Mouse (Mus musculus) intestine, embryonic 15.5 days (tissue): ENCODE data around the gene Slit3. TPM values are rescaled to one million over a fixed set of nuclear protein-coding genes. Genes with fewer than 3 reads are reported as not detected.

ENCODE experiments used
- ATAC-seq: fragments of 200-750 bp; cut with Nextera tagmentation; 2 replicates; pipeline ENCODE4 v1.8.0; 2017; ENCODE audit warnings: moderate TSS enrichment, moderate library complexity
- H3K27ac ChIP-seq: fragments of 300-500 bp; sonication (generic); 2 replicates; pipeline ENCODE4 v1.5.1; 2015; ENCODE audit warnings: mild to moderate bottlenecking, inconsistent platforms
- H3K27me3 ChIP-seq: fragments of 300-500 bp; sonication (generic); replicated peaks from 2 replicates; pipeline ENCODE4 v1.6.1; 2015; ENCODE audit warnings: inconsistent platforms
- H3K36me3 ChIP-seq: fragments of 300-500 bp; sonication (generic); 2 replicates; pipeline ENCODE4 v1.6.1; 2015; ENCODE audit warnings: inconsistent platforms
- H3K4me1 ChIP-seq: fragments of 300-500 bp; sonication (generic); replicated peaks from 2 replicates; pipeline ENCODE4 v1.6.1; 2015; ENCODE audit warnings: inconsistent platforms
- H3K4me2 ChIP-seq: fragments of 300-500 bp; sonication (generic); replicated peaks from 2 replicates; pipeline ENCODE4 v1.6.1; 2015; ENCODE audit warnings: mild to moderate bottlenecking, inconsistent platforms
- H3K4me3 ChIP-seq: fragments of 300-500 bp; sonication (generic); replicated peaks from 2 replicates; pipeline ENCODE4 v1.5.1; 2015; ENCODE audit warnings: inconsistent platforms
- H3K9ac ChIP-seq: fragments of 300-500 bp; sonication (generic); 2 replicates; pipeline ENCODE4 v1.6.1; 2015; ENCODE audit warnings: inconsistent platforms
- H3K9me3 ChIP-seq: fragments of 300-500 bp; sonication (generic); 2 replicates; pipeline ENCODE4 v1.6.1; 2016; ENCODE audit warnings: inconsistent platforms
- WGBS: fragments of 180-500 bp; shearing (Covaris S2); methylation state at CpG from one replicate; pipeline ENCODE4 v1.1.7; 2015; 5-methylcytosine and 5-hydroxymethylcytosine counted together
- polyA plus RNA-seq: library from polyadenylated mRNA; unstranded; fragments of >200 nt; fragmentation: Nextera tagmentation; extraction: Ambion mirVana; gene quantifications from 2 replicates; pipeline ENCODE4 v1.2.1, GENCODE M21; 2015

Slit3 gene
- polyA plus RNA-seq, 1 experiment from 2014 or later, result 15.9 TPM

DNA sequence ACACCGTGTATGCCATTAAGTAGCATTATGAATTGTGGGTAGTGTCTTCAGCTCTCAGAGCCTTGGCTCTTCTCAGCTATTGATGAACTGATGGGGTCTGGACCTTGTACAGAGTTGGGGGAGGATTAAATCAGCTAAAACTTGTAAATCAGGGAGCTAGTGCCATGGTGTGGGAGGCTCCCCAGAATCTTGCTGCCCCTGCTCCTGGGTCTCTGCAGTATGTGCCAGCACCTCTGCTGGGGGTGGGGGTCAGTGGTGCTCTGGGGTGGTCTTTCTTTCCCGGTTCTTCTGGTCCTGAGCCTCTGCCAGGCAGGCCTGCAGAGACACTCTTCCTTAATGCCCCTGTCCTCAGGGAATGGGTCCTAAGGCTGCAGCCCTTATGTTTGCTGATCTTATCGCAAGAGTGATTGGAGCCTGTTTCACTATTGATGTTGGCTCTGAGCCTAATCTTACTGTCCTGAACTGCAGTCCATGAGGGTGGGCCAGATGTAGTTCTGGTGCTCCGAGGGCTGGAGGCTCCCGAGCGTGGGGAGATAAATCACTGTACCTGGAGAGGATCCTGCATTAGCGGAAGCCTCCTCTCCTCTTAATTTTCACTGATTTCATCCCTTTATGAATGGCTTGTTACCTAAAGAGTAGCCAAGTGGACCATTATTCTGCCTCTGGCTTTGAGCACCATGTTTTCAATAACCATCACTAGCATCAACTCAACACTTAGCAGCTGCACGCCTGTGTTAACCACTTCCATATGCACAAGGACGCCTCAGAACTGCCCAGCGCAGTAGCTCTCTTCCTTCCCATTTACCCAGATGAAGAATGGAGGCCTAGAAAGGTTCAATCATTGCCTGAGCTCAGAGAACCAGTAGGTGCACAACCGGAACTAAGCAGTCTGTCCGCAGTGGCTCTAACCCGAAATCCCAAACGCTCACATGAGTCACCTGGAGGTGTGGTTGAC lies 90.0 kb downstream of the Slit3 start:
- Histone ChIP-seq H3K4me3 (no peak overlapping the region), H3K9me3 (no peaks in the 10 kb centered on the region), H3K27me3 (no peaks in the 10 kb centered on the region), H3K9ac (no peak overlapping the region), H3K4me2 (no peak overlapping the region), H3K36me3 (no peaks in the 10 kb centered on the region), H3K4me1 (0 out of 2 replicates have a peak, but pooled peaks cover 9% of the 10 kb centered on the region), H3K27ac (no peak overlapping the region)
- ATAC-seq, result peak; percentile 66
- 43% methylated on average over 14 of the region's 14 CpGs for WGBS

DNA sequence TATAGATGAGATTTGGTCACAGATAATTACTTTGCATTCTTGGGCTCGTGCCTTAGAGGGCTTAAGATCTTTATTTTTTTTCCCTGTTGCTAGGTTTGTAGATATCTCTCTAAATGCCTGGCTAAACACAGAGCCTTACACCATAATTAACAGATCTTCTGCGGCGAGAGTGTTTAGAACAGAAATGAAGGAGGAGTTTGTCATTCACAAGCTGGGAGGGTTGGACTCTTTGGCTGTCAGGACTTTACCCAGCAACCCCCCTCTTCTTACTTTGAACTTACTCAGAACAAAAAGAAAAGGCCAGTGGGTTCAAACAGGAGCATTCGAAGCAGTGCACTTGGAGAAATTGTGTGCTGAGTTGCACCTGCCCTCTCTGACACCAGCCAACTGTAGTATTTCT lies 103.0 kb downstream of the Slit3 start:
- H3K27ac ChIP-seq, result no peak overlapping the region
- ATAC-seq, result no peak

DNA sequence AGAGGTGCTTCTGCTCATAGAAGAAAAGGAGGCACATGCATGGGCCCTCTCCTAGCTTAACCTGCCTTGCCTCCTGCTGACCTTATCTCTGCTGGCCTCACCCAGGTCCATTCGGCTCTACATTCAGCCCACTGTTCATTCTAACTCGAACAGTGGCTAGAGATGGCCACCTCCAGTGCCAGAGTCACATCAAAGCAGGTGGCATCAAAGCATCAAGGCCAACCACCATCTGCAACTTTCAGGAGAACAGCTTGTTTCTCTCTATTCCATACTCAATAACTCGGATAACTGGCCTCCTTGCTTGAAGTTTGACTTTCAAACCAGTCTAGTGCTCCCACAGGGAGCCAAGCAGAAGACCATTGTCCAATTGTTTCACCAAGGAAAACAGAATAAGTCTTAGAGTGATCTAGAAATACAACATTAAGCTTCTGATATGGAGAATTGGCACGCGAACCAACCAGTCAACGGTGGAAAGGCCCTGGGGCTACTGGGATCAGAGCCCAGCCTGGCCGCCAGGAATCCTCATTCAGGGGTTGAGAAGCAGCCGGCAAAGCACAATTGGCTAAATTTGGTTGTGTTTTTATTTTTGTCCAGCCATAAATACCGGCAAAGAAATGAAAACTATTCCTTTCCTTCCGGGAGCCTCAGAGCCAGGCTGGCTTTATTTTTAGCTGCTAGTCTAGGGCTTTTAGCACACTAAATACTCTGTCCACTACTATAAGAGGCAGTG lies 110.5 kb downstream of the Slit3 start:
- H3K27ac ChIP-seq, result no peak overlapping the region
- no peaks in the 10 kb centered on the region for H3K27me3 ChIP-seq
- no peaks in the 10 kb centered on the region for H3K36me3 ChIP-seq

More for the DNA sequence above, 103.0 kb downstream of the Slit3 start:
- Histone ChIP-seq H3K9ac (no peak overlapping the region), H3K4me3 (no peak overlapping the region), H3K4me2 (no peak overlapping the region), H3K36me3 (no peaks in the 10 kb centered on the region), H3K9me3 (no peaks in the 10 kb centered on the region), H3K27me3 (no peaks in the 10 kb centered on the region), H3K4me1 (no peaks in the 10 kb centered on the region; the same call in none of the 2 replicates)
- WGBS, result 38% methylated on average over 4 of the region's 4 CpGs

DNA sequence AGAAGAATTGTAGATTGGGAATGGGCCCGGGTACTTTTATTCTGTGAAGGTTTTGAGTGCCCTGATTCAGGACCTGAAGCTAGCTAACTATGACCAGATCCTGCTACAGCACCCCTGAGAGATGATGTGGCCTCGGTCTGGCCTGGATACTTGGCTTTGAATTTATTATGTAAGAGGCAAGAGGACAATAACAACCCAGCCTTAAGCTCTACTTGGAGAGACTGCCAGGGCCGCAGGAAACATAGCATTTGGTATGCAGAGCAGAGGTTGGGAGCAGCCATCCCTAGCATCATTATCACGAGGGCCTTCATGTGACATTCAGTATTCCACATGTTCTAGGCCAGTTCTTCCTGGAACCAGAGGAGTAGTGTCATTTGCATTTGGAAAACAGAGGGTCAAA lies 111.3 kb downstream of the Slit3 start:
- Histone ChIP-seq H3K4me2 (no peak overlapping the region), H3K36me3 (no peaks in the 10 kb centered on the region), H3K4me1 (no peaks in the 10 kb centered on the region), H3K27me3 (no peaks in the 10 kb centered on the region), H3K4me3 (no peak overlapping the region), H3K9me3 (no peaks in the 10 kb centered on the region), H3K9ac (no peak overlapping the region), H3K27ac (no peak overlapping the region)
- 88% methylated on average over 4 of the region's 4 CpGs for WGBS
- ATAC-seq, result no peak

More for the DNA sequence above, 110.5 kb downstream of the Slit3 start:
- Histone ChIP-seq H3K4me1 (no peaks in the 10 kb centered on the region), H3K9ac (no peak overlapping the region), H3K4me2 (no peak overlapping the region), H3K9me3 (no peaks in the 10 kb centered on the region), H3K4me3 (no peak overlapping the region)
- 83% methylated on average over 10 of the region's 10 CpGs for WGBS
- ATAC-seq, result no peak

DNA sequence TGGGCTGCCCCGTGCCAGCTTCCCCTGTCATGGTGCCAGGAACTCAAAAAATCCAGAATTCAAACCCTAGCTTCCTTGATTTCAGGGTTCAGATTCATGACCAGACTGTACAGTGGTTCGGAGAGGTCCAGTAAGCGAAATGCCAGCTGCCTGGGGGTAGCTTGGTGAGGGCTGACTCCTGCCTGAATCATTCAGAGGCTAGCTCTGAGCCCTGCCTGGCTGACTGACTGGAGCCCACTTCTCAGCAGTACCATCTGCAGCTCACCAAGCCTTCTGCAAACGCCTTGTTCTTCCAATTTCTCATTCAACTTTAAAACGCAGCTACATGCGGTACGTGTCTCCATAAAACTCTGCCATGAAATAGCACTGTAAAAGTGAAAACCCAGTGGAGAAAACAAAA lies 120.4 kb downstream of the Slit3 start:
- no peak for ATAC-seq
- Histone ChIP-seq H3K4me2 (no peak overlapping the region), H3K4me3 (no peak overlapping the region), H3K36me3 (no peaks in the 10 kb centered on the region), H3K9me3 (no peaks in the 10 kb centered on the region), H3K27me3 (no peaks in the 10 kb centered on the region), H3K27ac (no peak overlapping the region), H3K4me1 (no peaks in the 10 kb centered on the region), H3K9ac (no peak overlapping the region)
- 92% methylated on average over 7 of the region's 7 CpGs for WGBS

DNA sequence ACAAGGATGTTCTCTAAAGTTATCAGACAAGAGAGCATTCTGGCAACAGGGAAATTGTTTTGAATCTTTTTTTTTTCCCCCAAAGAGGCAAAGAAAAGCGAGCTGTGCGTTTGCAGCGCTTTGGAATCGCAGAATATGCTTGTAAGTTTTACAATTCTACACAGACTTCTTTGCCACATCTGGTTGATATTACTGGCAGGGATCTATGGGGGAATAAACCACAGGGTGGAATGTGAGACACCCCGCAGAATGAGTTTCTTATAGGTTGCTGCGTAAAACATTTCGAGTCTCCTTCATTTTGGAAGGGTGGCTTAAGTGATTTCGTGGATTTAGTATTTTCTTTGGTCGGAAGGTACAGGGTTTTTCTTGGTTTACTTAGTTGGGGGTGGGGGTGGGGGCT lies 122.6 kb downstream of the Slit3 start:
- Histone ChIP-seq H3K4me3 (no peak overlapping the region), H3K27me3 (no peaks in the 10 kb centered on the region), H3K27ac (no peak overlapping the region), H3K9me3 (no peaks in the 10 kb centered on the region), H3K4me1 (no peaks in the 10 kb centered on the region), H3K36me3 (no peaks in the 10 kb centered on the region), H3K9ac (no peak overlapping the region), H3K4me2 (no peak overlapping the region)
- no peak for ATAC-seq
- 85% methylated on average over 9 of the region's 9 CpGs for WGBS

DNA sequence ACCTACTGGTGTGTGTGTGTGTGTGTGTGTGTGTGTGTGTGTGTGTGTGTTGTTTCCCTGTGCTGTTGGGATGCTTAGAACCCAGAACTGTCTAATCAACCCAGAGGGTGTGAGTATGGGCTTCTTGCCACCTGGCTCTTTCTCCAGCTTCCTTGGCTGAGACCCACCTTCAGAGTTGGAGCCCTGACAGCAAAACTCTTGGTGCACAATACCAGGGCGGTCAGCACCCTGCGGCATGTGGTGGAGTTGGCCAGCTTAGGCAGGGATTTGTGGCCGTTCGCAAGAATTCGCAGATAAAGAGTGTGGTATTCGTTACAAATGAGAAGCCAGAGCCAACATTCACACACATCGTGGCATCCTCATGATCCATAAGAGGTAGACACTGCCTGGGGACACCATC lies 123.5 kb downstream of the Slit3 start:
- ATAC-seq, result no peak
- no peaks in the 10 kb centered on the region for H3K4me1 ChIP-seq
- no peak overlapping the region for H3K27ac ChIP-seq
- H3K4me3 ChIP-seq, result no peak overlapping the region
- no peaks in the 10 kb centered on the region for H3K9me3 ChIP-seq
- H3K4me2 ChIP-seq, result no peak overlapping the region
- H3K27me3 ChIP-seq, result no peaks in the 10 kb centered on the region
- no peak overlapping the region for H3K9ac ChIP-seq
- WGBS, result 91% methylated on average over 7 of the region's 7 CpGs
- H3K36me3 ChIP-seq, result no peaks in the 10 kb centered on the region

DNA sequence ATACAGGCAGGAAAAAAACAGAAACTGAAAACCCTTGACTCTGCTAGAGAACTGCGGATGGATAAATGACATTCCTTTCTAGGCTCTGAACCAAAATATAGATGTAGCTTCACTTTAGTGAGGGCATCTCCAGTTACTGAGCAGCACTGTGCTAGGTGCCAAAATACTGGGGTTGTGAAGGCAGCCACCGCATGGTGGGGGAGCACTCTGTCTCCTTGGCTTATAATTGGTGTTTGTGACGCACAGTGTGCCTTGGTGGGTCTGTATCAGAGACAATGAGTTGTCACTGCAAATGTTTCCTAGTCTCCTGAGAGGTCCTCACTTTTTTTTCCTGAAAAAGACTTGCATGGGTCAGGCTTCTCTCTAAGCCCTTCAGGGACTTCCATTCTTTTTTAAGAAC lies 125.6 kb downstream of the Slit3 start:
- no peak overlapping the region for H3K27ac ChIP-seq

DNA sequence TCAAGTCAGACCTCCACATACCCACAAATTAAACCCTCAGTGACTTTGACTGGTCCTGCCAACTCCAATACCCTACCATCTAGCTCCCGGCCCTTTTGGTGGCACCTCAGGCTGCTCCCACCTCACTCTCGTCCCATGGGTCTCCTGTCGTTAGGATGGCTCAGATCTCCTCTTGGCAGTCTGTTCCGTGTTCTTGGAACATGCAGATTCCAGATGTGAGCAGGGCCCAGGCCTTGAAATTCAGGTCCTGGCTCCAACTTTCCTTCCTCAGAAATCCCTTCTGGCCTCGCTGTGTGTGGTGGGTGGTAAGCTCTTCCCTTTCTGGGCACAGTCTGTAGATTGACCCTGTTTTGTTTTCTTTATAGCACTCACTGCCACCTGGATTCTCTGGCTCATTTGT lies 127.1 kb downstream of the Slit3 start:
- Histone ChIP-seq H3K27ac (no peak overlapping the region), H3K4me3 (no peak overlapping the region), H3K4me1 (no peaks in the 10 kb centered on the region), H3K4me2 (no peak overlapping the region), H3K36me3 (no peaks in the 10 kb centered on the region), H3K9ac (no peak overlapping the region), H3K27me3 (no peaks in the 10 kb centered on the region), H3K9me3 (no peaks in the 10 kb centered on the region)
- WGBS, result 77% methylated on average over 5 of the region's 5 CpGs
- ATAC-seq, result no peak

More for the DNA sequence above, 125.6 kb downstream of the Slit3 start:
- Histone ChIP-seq H3K9me3 (no peaks in the 10 kb centered on the region), H3K36me3 (no peaks in the 10 kb centered on the region), H3K9ac (no peak overlapping the region), H3K4me2 (no peak overlapping the region), H3K27me3 (no peaks in the 10 kb centered on the region), H3K4me3 (no peak overlapping the region), H3K4me1 (no peaks in the 10 kb centered on the region)
- WGBS, result 65% methylated on average over 3 of the region's 3 CpGs
- no peak for ATAC-seq

DNA sequence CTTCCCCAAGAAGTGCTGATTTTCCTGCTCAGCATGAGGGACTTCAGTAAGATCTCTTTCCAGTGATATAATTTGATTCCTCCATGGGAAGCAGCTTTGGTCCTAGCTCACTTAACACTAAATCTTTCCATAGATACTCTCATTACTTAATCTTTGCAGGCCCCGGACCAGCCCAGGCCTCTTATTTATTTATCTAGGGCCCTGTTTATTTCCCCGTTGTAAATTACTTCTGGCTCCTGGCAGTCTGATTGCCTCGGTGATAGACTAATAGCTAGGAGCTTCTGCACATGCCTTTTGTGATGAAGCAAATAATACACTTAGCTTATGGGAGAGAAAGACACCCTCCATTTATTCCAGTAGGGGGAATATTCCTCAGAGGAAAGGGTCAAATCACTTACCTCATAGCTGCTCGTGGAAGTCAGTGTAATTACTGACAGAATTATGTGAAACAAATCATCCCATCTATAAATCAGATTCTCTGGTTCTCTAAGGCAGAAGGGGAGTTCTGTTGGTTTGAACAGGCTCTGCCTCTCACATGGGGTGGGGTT lies 129.9 kb downstream of the Slit3 start:
- Histone ChIP-seq H3K4me3 (no peak overlapping the region), H3K4me2 (no peak overlapping the region), H3K9ac (no peak overlapping the region), H3K27ac (no peak overlapping the region), H3K9me3 (no peaks in the 10 kb centered on the region), H3K4me1 (no peaks in the 10 kb centered on the region), H3K36me3 (no peaks in the 10 kb centered on the region), H3K27me3 (no peaks in the 10 kb centered on the region)
- ATAC-seq, result no peak
- 11% methylated on average over 4 of the region's 4 CpGs for WGBS

DNA sequence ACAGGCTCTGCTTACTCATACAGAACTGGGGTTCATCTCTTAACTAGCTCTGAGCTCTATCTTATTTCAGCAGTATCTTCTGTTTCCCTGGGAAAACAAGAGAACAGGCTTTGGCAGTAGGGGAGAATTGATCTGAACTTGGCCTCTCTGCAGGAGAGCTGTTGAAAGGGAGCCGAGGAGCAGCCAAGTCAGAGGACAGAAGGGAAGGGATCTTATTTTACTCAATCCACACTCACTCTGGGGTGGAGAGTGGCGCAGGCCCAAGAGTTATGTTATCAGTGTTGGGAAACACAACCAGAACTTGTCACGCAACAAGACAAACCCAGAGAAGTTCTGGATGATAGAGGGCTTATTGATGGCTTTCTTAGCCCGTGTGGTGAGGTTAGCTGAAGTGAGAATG lies 130.9 kb downstream of the Slit3 start:
- no peak for ATAC-seq
- Histone ChIP-seq H3K9ac (no peak overlapping the region), H3K4me1 (no peaks in the 10 kb centered on the region), H3K4me3 (no peak overlapping the region), H3K36me3 (no peaks in the 10 kb centered on the region), H3K27me3 (no peaks in the 10 kb centered on the region), H3K4me2 (no peak overlapping the region), H3K9me3 (no peaks in the 10 kb centered on the region), H3K27ac (no peak overlapping the region)
- 82% methylated on average over 4 of the region's 4 CpGs for WGBS

DNA sequence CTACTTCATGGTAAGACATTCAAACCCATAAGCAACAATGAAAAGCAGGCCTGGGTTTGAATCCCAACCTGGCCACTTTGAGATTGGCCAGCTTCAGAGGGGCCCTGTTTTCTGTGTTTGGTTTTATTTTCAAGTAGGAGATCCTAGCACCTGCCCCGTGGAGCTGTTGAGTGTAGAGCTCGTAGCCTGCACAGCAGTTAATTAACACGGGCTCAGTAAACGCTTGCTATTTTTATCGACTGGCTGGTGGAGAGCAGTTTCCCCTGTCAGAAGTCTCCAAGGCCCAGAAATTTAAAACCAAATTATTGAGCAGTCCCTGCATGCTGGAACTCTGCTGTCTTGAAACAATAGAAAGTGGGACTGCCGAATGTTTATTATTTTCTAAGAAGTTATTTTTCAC lies 136.3 kb downstream of the Slit3 start:
- no peaks in the 10 kb centered on the region for H3K9me3 ChIP-seq
- no peak for ATAC-seq
- 55% methylated on average over 6 of the region's 6 CpGs for WGBS
- no peak overlapping the region for H3K27ac ChIP-seq
- H3K9ac ChIP-seq, result no peak overlapping the region
- no peaks in the 10 kb centered on the region for H3K36me3 ChIP-seq
- no peaks in the 10 kb centered on the region for H3K27me3 ChIP-seq
- no peaks in the 10 kb centered on the region for H3K4me1 ChIP-seq
- H3K4me2 ChIP-seq, result no peak overlapping the region
- H3K4me3 ChIP-seq, result no peak overlapping the region
